Mouse (Mus musculus) G1E (cell line): ENCODE results near the gene Galm. TPM values are rescaled to one million over a fixed set of nuclear protein-coding genes. Genes with fewer than 3 reads are reported as not detected.

Source experiments
- ATAC-seq: 2 replicates; pipeline ENCODE4 v1.8.0; 2016; ENCODE audit warnings: mild to moderate bottlenecking; ENCODE audit not compliant: insufficient number of reproducible peaks, poor library complexity, low FRiP score, severe bottlenecking; ENCODE audit errors: extremely low read depth
- DNase-seq: peaks from one replicate; pipeline ENCODE4 v3.0.0; 2012; ENCODE audit warnings: low spot score
- H3K27me3 ChIP-seq: 2 replicates; pipeline ENCODE4 v1.6.1; 2012; ENCODE audit warnings: mild to moderate bottlenecking, low read length, inconsistent platforms; ENCODE audit not compliant: insufficient read depth
- H3K36me3 ChIP-seq: replicated peaks from 2 replicates; pipeline ENCODE3; 2012; ENCODE audit warnings: mild to moderate bottlenecking, inconsistent platforms
- H3K4me1 ChIP-seq: 2 replicates; pipeline ENCODE4 v1.6.1; 2012; ENCODE audit warnings: low read depth, low read length, inconsistent platforms, mixed read lengths; ENCODE audit not compliant: insufficient read depth
- H3K4me3 ChIP-seq: 2 replicates; pipeline ENCODE4 v1.5.1; 2012; ENCODE audit warnings: low read depth, mild to moderate bottlenecking, inconsistent platforms, low read length, moderate library complexity, mixed read lengths
- H3K9me3 ChIP-seq: replicated peaks from 2 replicates; pipeline ENCODE4 v1.6.1; 2012; ENCODE audit warnings: inconsistent platforms
- CTCF ChIP-seq: IDR thresholded peaks from 2 replicates; pipeline ENCODE4 v1.5.1; 2012; ENCODE audit warnings: low read depth, low read length, inconsistent platforms, mixed read lengths
- GATA1 ChIP-seq: IDR thresholded peaks from 2 replicates; pipeline ENCODE4 v1.6.1; 2012; ENCODE audit warnings: borderline replicate concordance, low read length, inconsistent platforms, mixed read lengths
- GATA2 ChIP-seq: IDR thresholded peaks from 2 replicates; pipeline ENCODE4 v1.6.1; 2012; ENCODE audit warnings: low read depth, low read length, inconsistent platforms, borderline replicate concordance
- POLR2AphosphoS5 ChIP-seq: IDR thresholded peaks from 2 replicates; pipeline ENCODE4 v1.6.1; 2012; ENCODE audit warnings: low read depth, low read length, inconsistent platforms; ENCODE audit not compliant: insufficient replicate concordance
- TAL1 ChIP-seq: conservative IDR thresholded peaks from 2 replicates; pipeline ENCODE4 v1.6.1; 2012; ENCODE audit warnings: low read depth, low read length, inconsistent platforms, mixed read lengths
- polyA plus RNA-seq: library from polyadenylated mRNA; stranded (reverse); fragments of >175 nt; gene quantifications from 2 replicates; pipeline ENCODE4 v1.2.3, GENCODE M21; 2012
- total RNA-seq, 2 experiments: library from RNA; stranded (forward) in 1 of 2; stranded (reverse) in 1 of 2; fragments of 200-1000 nt in 1 of 2; fragments of >200 nt in 1 of 2; fragmentation: Nextera tagmentation in 1 of 2; gene quantifications; 2 replicates each; pipeline ENCODE4 v1.2.3; 2014 to 2017

The Galm gene
- total and polyA plus RNA-seq, 3 experiments, result not detected

GRCm38 (mm10) chr17:80148053-80148994 lies 21.1 kb downstream of the Galm start:
- TF ChIP-seq GATA2 (no peak), POLR2AphosphoS5 (no peak), TAL1 (no peak), CTCF (no peak), GATA1 (no peak)
- H3K36me3 ChIP-seq, result no peaks in the 10 kb centered on the region
- DNase-seq, result no peak

DNA sequence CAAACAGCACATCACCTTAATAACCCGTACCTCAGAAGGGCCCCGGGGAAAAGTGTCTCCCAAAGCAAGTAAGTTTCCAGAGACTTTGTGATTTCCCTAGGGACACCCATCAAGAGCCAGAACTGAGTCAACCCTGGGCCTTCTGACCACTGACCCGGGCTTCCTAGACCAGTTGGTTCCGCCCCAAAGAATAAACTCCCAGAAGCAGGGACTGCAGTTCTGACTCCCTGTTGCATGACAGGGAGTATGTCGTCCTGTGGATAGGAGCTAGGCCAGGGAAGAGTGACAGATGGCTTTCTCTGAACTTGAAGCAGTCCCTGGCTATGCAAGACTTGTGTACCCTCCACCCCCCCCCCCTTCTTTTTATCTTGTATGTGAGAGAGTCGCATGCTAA lies 21.7 kb downstream of the Galm start:
- ATAC-seq (no peak), DNase-seq (no peak)
- peaks cover 12% of the 10 kb centered on the region for H3K27me3 ChIP-seq
- no peaks in the 10 kb centered on the region for H3K9me3 ChIP-seq
- no peak overlapping the region for H3K4me3 ChIP-seq
- no peaks in the 10 kb centered on the region for H3K36me3 ChIP-seq
- TF ChIP-seq CTCF (no peak), GATA1 (no peak), TAL1 (no peak), GATA2 (no peak)
- peaks cover 8% of the 10 kb centered on the region; the same call in 1 of the 2 replicates for H3K4me1 ChIP-seq

More at GRCm38 (mm10) chr17:80148053-80148994, 21.1 kb downstream of the Galm start:
- Histone ChIP-seq H3K4me1 (peaks cover 6% of the 10 kb centered on the region; the same call in 1 of the 2 replicates), H3K4me3 (no peak overlapping the region), H3K9me3 (no peaks in the 10 kb centered on the region), H3K27me3 (peaks cover 10% of the 10 kb centered on the region)
- no peak for ATAC-seq

- Histone ChIP-seq H3K36me3 (no peaks in the 10 kb centered on the region), H3K27me3 (peaks cover 15% of the 10 kb centered on the region), H3K9me3 (no peaks in the 10 kb centered on the region), H3K4me3 (no peak overlapping the region), H3K4me1 (peaks cover 8% of the 10 kb centered on the region; the same call in 1 of the 2 replicates)
- ATAC-seq (no peak), DNase-seq (no peak)
- no peak for TF ChIP-seq CTCF
- TF ChIP-seq TAL1, result no peak
- TF ChIP-seq GATA2, result no peak
- no peak for TF ChIP-seq POLR2AphosphoS5
- no peak for TF ChIP-seq GATA1
These were observed 24.1 kb downstream of the Galm start for GRCm38 (mm10) chr17:80151353-80151752.

- DNase-seq, result no peak
- Histone ChIP-seq H3K36me3 (no peaks in the 10 kb centered on the region), H3K4me3 (no peak overlapping the region), H3K4me1 (peaks cover 9% of the 10 kb centered on the region; the same call in 1 of the 2 replicates), H3K27me3 (peaks cover 22% of the 10 kb centered on the region), H3K9me3 (no peaks in the 10 kb centered on the region)
- TF ChIP-seq GATA1 (no peak), TAL1 (no peak), GATA2 (no peak), POLR2AphosphoS5 (no peak), CTCF (no peak)
- ATAC-seq, result no peak
These were observed 25.7 kb downstream of the Galm start for GRCm38 (mm10) chr17:80152767-80153630.

DNA sequence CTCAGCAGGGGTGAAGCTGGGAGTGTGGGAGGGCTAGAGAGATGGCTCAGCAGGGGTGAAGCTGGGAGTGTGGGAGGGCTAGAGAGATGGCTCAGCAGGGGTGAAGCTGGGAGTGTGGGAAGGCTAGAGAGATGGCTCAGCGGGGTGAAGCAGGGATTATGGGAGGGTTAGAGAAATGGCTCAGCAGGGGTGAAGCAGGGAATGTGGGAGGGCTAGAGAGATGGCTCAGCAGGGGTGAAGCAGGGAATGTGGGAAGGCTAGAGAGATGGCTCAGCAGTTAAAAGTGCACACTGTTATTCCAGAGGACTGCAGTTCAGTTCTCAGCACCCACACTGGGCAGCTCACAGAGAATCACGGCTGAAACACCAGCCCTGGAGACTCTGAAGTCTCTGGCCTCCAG lies 26.4 kb downstream of the Galm start:
- DNase-seq, result no peak
- ATAC-seq, result no peak

DNA sequence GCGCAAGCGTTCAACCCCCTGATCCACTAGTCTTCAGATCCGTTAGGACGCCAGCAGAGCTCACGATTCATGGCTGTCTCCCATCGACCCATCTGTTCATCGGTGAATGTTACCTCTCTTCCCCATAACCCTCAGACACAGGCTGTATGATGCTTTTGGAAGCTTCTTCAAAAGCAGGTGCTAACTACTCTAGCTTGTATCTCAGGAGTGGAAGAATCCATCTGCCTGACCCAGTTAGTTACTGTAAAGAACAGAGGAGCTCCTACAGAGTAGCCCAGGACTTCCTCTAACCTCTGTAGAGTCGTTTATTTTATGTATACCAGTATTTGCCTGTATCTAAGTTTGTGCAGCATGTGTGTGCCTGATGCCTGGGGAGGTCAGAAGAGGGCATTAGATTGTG lies 29.6 kb downstream of the Galm start:
- H3K36me3 ChIP-seq, result no peaks in the 10 kb centered on the region
- H3K4me3 ChIP-seq, result no peak overlapping the region
- TF ChIP-seq GATA1, result no peak
- TF ChIP-seq TAL1, result no peak
- no peak for TF ChIP-seq POLR2AphosphoS5
- TF ChIP-seq GATA2, result no peak
- TF ChIP-seq CTCF, result no peak
- DNase-seq (no peak), ATAC-seq (no peak)
- H3K4me1 ChIP-seq, result peaks cover 7% of the 10 kb centered on the region; the same call in 1 of the 2 replicates
- H3K27me3 ChIP-seq, result peaks cover 17% of the 10 kb centered on the region
- no peaks in the 10 kb centered on the region for H3K9me3 ChIP-seq

More for the DNA sequence above, 26.4 kb downstream of the Galm start:
- TF ChIP-seq GATA2 (no peak), GATA1 (no peak), POLR2AphosphoS5 (no peak), TAL1 (no peak), CTCF (no peak)
- Histone ChIP-seq H3K4me3 (no peak overlapping the region), H3K36me3 (no peaks in the 10 kb centered on the region), H3K4me1 (peaks cover 9% of the 10 kb centered on the region; the same call in 1 of the 2 replicates), H3K9me3 (no peaks in the 10 kb centered on the region), H3K27me3 (peaks cover 20% of the 10 kb centered on the region)
